13 mouse cellular contexts compared by ENCODE assay signal in the genomic region with DNA sequence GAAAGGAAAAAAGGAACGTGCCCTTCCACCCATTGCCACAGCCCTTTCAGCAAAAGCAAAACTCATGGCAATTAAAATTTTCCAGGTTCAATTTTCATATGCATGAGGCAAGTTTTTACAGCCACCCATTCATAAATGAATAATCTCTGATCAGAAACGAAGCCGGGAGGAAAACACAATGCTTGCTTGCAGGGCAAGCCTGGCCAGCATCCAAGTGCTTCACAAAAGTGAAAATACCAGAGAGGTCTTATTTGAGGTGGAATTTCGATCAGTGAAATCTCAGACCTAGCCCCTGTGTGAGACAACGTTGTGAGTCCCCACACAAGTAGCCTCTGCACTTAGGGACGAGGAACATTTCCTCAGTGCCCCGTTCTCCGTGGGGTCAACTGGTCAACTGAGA. TPM values are rescaled to one million over a fixed set of nuclear protein-coding genes. Genes with fewer than 3 reads are reported as not detected.
DNase-seq lines count a peak whose midpoint lies in the region; ATAC-seq and TF ChIP-seq lines count a peak whose summit lies in the region.
"Had no signal": no experiment of that assay in that cellular context is flagged by ENCODE, and none has a peak within 500 bp of the region (broad histone marks: within the 10 kb centered on the region; RNA-seq: fewer than 3 reads in every experiment).

No protein-coding gene starts in this region.

- 57% methylated on average over 8 of the region's 8 CpGs for WGBS in embryonic facial prominence, embryonic 14.5 days

- intact Hi-C loops in gastrocnemius, adult 2 months (cut with DNase I), result no loop called here
- intact Hi-C loops in gastrocnemius, postnatal 36 days (cut with DNase I), result no loop called here
- intact Hi-C loops in heart, postnatal 10 days (cut with DNase I), result no loop called here
- intact Hi-C loops in left cerebral cortex, postnatal 25 days (cut with DNase I), result no loop called here

- H3K4me1 ChIP-seq in embryonic facial prominence, embryonic 14.5 days (ENCODE audit: control insufficient read depth, insufficient read depth, low read length), result peaks cover 24% of the 10 kb centered on the region
- H3K4me1 ChIP-seq: liver, embryonic 12.5 days had no signal

- no peak overlapping the region for H3K9ac ChIP-seq in embryonic facial prominence, embryonic 14.5 days (ENCODE audit: low read depth, low read length)
- H3K9ac ChIP-seq: liver, embryonic 12.5 days had no signal

- TF ChIP-seq CTCF in gastrocnemius, adult 2 months (IDR thresholded peaks at IDR 0.05), result no peak

- H3K27me3 ChIP-seq in embryonic facial prominence, embryonic 14.5 days (replicated peaks; ENCODE audit: control insufficient read depth, insufficient read depth, low read length), result no peaks in the 10 kb centered on the region

- DNase-seq in gastrocnemius, adult 2 months, result no peak
- DNase-seq in gastrocnemius, postnatal 36 days, result no peak
- peak; percentile 68 for DNase-seq in embryonic facial prominence, embryonic 14.5 days (ENCODE audit: low spot score)
- DNase-seq in kidney, postnatal 10 days, result peak; percentile 50
- peak; percentile 44 to 47 for DNase-seq in lung, postnatal 4 days
- no peak for DNase-seq in heart, postnatal 10 days
- no peak for DNase-seq in thymus, postnatal 10 days (ENCODE audit: low spot score in 2 of 2)
- DNase-seq in left cerebral cortex, postnatal 25 days (ENCODE audit: low spot score in 2 of 2), result no peak
- DNase-seq: cerebellum, adult 2 months; embryo, embryonic 11 days had no signal

- H3K36me3 ChIP-seq in embryonic facial prominence, embryonic 14.5 days (ENCODE audit: control insufficient read depth, insufficient read depth, low read length), result no peaks in the 10 kb centered on the region
- H3K36me3 ChIP-seq: liver, embryonic 12.5 days had no signal

- H3K4me2 ChIP-seq in embryonic facial prominence, embryonic 14.5 days (ENCODE audit: low read depth, low read length), result no peak overlapping the region
- H3K4me2 ChIP-seq: liver, embryonic 12.5 days; midbrain, embryonic 11.5 days had no signal

- no peaks in the 10 kb centered on the region for H3K9me3 ChIP-seq in embryonic facial prominence, embryonic 14.5 days (ENCODE audit: control insufficient read depth, low read length)
- H3K9me3 ChIP-seq: liver, embryonic 12.5 days had no signal

- H3K4me3 ChIP-seq in gastrocnemius, adult 2 months, result peak overlapping the region; percentile 29; the same call in 1 of the 2 replicates
- H3K4me3 ChIP-seq in embryonic facial prominence, embryonic 14.5 days (ENCODE audit: low read depth, low read length), result no peak overlapping the region
- H3K4me3 ChIP-seq: liver, embryonic 12.5 days had no signal

- no peak for ATAC-seq in embryonic facial prominence, embryonic 14.5 days (ENCODE audit: low read depth)
- ATAC-seq: liver, embryonic 12.5 days had no signal

- no peak overlapping the region for H3K27ac ChIP-seq in gastrocnemius, adult 2 months
- no peak overlapping the region for H3K27ac ChIP-seq in embryonic facial prominence, embryonic 14.5 days (replicated peaks; ENCODE audit: low read depth, low read length)
- H3K27ac ChIP-seq: liver, embryonic 12.5 days had no signal

RNA-seq across cellular contexts. Expression of gene Ehf, which starts 19.3 kb away (rescaled TPM):
- total RNA-seq in gastrocnemius, adult 2 months (2021), result under 1 TPM in 1 of 2 experiments, not detected in 1; 0.23 TPM
- total RNA-seq in gastrocnemius, postnatal 36 days (2021), result under 1 TPM in 1 of 2 experiments, not detected in 1; 0.22 TPM
- 8.4 and 13.1 TPM in 2 replicates for polyA plus RNA-seq in embryonic facial prominence, embryonic 14.5 days (2014; fragmentation: Nextera tagmentation; extraction: Ambion mirVana)
- total RNA-seq in heart, postnatal 10 days (2021), result under 1 TPM; 0.05 TPM
- under 1 TPM; 0.18 to 0.23 TPM for total RNA-seq in left cerebral cortex, postnatal 25 days (2021)
- total RNA-seq: layer of hippocampus, adult 18-20 months had no signal
- polyA plus RNA-seq: midbrain, embryonic 11.5 days had no signal

Comparison
In these comparisons a context has a peak if more than half of its experiments do, and no peak if none do; other contexts are left out.
1. DNase-seq: peak in embryonic facial prominence, embryonic 14.5 days (single experiment), kidney, postnatal 10 days (single experiment) and lung, postnatal 4 days (2 of 2); none in gastrocnemius, adult 2 months (single experiment), gastrocnemius, postnatal 36 days (0 of 2), heart, postnatal 10 days (0 of 2), thymus, postnatal 10 days (0 of 2) and left cerebral cortex, postnatal 25 days (0 of 2).